Mouse (Mus musculus) 3T3-L1 (cell line): Measurements from ENCODE around the gene Slc25a41.

Source experiments
- DNase-seq: peaks from one replicate; pipeline ENCODE4 v3.0.0-alpha.2; 2015; ENCODE audit warnings: low read depth, low spot score

The Slc25a41 gene

DNA sequence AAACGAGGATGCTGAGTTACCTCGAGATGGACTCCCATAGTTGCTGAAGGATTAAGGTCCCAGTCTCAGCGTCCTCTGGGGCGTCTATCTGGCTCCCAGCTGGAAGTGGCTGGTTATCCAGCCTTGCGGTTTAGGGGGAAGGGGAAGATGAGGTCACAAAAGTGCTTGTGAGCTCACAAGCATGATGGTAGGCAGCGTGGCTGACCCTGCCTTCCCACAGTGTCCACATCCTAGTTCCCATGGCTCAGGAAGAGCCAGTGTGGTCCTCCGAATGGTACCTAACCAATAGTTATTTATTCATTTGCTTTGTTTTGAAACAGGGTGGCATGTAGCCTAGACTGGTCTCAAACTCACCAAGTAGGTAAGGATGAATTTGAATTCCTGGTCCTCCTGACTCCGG lies at the start of gene Slc25a41:
Gene Slc25a41 (minus strand): TSS at position 101 of the 400 bp plus-strand sequence.
- no peak for DNase-seq

DNA sequence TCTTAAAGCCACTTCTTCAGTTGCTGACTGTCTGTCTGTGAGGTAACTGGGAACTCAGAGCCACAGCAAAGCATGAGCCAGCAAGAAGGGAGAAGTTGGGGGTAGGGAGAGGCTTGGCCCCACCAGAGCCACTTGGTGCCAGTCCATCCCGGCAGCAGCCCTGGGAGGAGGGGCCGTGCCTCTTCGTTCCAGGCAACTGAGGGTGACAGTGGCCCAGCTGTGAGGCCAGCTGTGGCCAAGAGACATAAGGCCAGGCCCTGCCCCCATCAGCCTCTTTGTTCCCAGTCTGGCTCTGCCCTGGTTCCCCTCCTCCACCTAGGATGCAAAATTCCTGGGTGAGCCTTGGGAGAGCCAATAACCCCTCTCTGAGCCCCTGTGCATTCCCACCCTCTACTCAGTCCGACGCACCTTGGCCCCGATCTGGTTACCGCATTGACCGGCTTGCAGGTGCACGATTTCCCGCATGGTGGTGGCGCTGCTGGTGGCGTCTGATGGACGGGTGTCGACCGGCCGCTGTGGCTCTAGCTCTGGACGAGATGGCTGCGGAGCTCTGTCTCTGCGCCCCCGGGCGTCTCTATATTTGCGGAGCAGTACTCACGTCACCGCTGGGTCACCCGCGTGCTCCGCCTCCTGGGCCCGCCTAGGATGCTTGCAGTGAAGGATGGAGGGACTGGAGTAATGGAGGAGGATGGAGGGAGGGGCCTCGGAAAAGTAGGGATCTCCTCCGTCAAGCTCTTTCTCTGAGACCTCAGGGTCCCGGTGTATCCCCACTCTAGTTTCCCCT lies 45.8 kb upstream of the Slc25a41 start, which contains the start of gene Tubb4a:
Gene Tubb4a (minus strand): TSS at position 734 of the 784 bp plus-strand sequence.
- no peak for DNase-seq

DNA sequence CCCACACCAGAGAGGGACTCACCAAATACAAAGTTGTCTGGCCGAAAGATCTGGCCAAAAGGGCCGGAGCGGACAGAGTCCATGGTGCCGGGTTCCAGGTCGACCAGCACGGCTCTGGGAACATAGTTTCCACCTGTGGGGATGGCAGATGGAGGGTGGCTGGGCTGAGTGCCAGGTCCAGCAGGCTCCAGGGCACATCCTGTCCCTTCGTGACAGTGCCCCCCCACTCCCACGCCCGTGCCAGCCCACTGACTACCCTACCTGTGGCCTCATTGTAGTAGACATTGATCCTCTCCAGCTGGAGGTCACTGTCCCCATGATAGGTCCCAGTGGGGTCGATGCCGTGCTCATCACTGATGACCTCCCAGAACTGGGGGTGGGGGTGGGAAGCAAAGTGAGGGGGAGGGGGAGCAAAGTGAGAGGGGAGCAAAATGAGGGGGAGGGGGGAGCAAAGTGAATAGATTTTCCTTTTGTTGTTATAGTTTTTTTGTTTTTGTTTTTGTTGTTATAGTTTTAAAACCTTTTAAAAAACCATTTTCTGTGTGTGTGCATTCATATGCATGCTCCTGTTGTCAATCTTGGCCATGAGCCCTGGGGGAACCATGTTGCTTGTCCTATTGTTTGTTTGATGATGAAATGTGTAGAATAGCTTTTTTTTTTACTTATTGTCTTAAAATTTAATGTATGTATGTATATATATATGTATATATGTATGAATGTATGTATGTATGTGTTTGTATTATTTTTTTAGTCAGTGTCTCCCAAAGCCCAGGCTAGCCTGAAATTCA lies 44.7 kb upstream of the Slc25a41 start:
- DNase-seq = no peak

DNA sequence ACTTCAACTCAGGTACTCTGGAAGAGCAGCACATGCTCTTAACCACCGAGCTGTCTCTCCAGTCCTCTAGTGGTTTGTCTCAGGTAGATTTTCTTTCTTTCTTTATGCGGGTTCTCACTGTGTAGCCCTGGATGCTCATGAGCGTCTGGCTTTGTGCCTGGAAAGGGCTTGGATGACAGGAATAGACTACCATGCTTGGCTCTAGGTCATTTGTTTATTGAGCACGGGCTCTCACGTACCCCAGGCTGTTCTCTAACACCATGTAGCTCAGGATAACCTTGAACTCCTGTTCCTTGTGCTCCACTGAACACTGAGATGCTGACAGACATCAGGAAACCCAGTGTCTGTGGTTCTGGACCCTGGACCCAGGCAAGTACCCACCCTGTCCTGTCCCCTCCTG lies 41.0 kb upstream of the Slc25a41 start:
- no peak for DNase-seq

DNA sequence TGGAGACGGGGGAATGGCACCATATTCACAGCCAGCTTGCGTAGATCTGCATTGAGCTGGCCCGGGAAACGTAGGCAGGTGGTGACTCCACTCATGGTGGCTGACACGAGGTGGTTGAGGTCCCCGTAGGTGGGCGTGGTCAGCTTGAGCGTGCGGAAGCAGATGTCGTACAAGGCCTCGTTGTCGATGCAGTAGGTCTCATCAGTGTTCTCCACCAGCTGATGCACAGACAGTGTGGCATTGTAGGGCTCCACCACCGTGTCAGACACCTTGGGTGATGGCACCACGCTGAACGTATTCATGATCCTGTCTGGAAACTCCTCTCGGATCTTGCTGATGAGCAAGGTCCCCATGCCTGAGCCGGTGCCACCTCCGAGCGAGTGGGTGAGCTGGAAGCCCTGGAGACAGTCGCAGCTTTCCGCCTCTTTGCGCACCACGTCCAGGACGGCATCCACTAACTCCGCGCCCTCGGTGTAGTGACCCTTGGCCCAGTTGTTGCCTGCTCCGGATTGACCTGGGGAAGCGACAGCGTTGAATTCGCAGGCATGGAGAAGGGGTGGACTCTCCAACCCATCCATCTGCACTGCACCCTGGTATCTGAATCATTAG lies 39.9 kb upstream of the Slc25a41 start:
- no peak for DNase-seq

DNA sequence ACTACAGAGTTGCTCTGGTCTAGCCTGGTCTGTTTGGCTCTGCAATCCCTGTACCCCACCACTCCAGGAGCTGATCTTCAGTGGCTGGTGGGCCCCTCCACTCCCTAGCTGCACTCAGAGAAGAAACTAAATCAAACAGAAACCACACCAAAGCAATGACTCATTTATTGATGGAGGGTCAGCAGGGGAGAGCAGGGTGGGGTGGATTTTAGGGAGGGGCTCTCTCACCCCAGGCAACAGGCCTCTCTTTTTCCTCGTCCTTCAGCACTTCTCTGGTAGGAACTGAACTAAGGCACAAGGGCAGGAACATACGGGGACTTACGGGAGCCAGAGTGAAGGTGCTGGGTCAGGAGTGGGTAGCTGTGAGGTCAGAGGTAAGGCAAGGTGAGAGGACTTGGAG lies 38.5 kb upstream of the Slc25a41 start:
- DNase-seq = no peak

DNA sequence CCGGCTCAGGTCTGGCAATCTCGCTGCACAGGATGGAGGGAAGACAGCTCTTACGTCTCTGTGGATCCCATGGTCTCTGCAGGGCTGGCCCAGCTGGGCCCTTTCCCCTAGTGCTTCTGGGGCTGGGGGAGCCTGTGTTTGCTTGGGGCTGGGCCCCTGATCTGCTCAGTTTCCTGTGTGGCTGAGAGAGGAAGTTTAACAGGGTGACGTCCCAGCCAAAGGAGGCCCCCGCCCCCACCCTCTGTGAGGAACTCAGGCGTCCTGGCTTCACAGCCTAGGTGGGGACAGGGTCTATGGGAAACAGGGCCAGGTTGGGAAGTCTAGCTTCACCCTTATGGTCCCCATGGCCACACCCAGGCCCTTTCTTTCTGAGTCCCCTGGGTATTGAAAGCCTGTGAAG lies 36.9 kb upstream of the Slc25a41 start, which contains the start of gene Dennd1c:
Gene Dennd1c (minus strand): TSS at position 179 of the 400 bp plus-strand sequence.
- no peak for DNase-seq

DNA sequence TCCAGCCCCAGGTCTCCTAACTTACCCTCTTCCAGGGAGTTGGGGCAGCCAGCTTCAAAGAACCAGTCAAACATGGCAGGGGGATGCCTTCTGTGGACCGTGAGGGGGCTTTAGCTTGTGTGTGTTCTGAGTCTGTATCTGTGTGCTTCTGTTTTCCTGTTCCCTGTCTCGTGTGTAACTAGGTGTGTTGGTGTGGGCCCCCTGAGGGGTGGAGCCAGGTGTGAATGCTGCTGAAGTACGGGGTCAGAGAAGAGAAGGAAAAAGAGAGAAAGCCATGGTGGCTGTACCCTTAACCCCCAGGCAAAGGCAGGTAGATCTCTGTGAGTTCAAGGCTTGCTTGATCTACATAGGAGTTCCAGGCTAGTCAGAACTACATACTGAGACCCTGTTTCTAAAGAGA lies 35.5 kb upstream of the Slc25a41 start:
- DNase-seq = no peak

DNA sequence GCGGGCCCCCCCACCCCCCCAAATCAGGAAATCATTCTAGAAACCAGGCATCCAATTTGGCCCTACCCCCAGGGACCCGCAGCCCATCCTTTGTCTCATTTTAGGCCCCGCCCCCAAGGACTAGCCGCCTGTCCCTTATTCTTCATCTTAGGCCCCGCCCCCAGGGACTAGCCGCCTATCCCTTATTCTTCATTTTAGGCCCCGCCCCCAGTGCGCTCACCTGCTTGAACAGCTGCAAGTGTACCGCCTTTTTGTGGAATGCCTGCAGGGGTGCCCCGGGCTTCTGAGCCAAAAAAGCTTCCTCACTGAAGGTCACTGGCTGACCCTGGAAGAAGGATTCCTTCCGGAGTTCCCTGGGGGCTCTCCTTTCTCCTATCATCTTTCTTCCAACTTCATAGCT lies 29.2 kb upstream of the Slc25a41 start:
- no peak for DNase-seq

DNA sequence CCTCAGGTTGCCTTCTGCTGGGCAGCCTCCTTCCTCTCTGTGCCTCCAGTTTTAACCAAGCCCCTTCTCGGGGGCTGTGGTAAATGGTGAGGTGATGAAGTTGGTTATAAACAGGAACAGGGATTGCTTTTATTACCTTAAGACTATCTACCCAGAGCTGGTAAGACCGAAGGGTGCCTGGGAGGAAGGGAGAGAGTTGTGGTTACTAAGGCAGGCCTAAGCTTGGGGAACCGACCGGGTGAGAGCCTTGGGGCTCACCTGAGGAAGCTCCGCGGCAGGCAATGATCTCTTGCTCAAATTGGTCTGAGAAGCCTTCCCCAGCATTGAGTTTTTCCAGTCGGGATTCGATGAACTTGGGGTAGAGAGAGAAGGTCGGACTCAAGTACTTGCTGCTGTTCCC lies 28.8 kb upstream of the Slc25a41 start:
- DNase-seq = no peak

DNA sequence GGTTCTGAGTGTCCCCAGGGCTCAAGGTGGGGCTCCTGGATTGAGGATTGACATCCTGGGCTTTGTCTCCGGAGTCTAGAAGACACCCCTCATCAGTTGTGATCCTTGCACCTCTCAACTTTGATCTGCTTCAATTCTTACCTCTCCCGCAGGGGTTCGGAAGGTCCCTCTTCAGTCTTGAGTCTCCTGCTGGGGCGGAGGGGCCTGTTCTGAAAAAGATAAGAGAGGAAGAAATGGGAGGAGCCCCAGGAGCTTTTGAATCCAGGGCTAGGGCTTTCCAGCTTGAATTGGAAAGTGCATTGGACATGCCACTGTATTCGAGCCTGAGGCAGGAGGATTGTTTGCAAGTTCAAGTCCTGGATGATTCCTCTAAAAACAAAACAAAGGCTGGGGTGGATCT lies 25.5 kb upstream of the Slc25a41 start:
- no peak for DNase-seq

DNA sequence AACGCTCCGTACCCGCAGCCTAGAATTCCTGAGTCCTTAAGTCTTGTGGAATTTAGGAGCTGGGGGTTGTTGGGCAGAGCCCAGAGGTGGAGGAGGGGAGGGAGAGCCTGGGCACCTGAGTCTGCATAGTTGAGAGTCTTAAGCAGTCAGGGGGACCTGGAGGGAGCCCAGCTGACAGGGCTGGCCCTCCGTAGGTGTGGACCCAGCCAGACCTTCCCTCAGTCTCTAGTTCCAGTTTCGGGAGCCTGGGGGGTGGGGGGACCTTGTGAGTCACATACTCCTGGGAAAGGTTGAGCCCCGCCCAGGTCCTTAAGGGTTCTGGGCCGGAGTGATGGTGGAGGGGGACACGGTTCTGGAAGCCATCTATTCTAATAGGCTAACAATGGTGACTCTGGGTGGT lies 21.6 kb upstream of the Slc25a41 start:
- DNase-seq = no peak

DNA sequence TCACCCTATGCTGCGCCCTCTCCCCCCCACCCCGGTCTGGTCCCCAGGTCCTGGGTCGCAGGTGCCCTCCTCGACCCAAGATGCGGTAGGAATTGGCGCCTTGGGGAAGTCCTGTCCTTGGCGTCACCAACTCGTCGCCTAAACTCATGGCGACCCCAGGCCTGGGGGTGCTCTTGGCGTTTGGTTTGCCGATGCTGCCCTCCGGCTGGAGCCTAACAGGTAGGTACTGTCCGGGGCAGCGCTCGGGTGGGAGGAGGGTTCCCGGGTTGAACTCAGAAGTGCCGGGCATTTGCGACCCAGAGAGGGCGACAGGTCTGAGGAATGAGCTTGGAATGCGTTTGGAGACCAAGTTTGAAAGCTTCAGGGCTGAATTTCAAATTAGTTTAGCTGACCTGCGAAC lies 21.1 kb upstream of the Slc25a41 start:
- no peak for DNase-seq

DNA sequence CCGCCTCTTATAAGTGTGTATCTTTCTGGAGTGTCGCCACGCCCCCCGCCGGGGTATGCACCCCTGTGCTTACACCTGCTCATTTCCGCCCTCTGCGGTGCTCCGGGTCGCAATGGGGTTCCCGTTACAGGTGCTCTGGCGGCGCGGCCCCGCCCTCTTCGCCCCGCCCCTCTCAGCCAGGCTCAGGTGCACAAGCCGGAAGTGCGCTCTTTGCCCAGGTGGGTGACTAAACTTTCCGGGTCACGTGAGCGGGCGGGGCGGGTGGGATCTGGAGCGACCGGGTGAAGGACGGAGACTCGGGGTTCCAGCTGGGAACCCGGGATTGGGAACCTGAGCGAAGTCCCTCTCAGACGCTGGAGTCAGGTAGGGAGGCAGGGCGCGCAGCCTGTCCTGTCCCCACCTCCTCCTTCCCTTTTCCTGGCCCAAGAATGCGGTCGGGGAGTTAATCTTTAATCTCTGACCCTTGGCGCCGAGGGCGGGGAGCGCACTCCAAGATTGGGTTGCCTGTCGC lies 20.6 kb upstream of the Slc25a41 start:
- no peak for DNase-seq

DNA sequence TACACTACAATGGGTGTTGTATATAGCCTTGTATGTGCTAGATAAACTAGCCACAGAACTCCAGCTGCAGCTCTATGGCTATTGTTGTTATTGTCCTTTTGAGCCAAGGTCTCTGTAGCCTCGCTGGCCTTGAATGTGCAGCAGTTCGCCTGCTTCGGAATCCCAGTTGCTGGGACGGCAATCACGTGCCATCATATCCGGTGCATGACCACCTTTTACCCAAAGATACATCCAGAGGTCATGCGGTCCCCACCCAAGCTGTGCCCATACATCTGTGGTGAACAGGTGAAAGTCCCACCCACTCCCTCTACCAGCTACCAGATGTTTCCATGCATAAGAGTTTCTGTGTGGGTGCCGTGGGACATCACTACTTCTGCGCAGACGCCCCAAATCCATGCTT lies 19.6 kb upstream of the Slc25a41 start:
- no peak for DNase-seq

DNA sequence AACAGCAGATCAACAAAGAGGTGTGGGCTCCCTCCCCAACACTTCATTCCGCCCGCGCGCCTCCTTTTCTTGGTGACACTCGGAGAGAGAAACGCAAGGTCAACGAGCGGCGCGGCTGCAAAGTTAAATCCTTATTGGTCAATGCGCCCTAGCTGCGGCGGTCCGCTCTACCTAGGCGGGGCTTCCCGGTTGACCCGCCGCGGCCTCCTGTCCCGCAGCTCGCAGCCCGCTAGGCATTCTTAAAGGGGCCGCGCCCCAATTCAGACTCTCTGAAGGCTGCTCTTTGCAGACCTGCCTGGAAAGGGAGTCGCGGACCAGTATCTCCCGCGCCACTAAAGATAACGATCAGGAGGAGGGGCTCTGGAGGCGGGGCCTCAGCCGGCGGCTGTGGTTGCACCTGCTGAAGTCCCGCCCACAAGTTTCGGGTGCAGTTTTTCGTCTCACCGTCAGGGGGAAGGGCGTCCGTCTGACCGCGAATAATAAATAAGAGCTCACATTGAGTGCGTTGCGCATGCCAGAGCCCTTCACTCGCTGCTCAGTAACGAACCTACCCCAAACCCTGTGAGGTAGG lies 18.9 kb upstream of the Slc25a41 start:
- DNase-seq = peak; percentile 67

DNA sequence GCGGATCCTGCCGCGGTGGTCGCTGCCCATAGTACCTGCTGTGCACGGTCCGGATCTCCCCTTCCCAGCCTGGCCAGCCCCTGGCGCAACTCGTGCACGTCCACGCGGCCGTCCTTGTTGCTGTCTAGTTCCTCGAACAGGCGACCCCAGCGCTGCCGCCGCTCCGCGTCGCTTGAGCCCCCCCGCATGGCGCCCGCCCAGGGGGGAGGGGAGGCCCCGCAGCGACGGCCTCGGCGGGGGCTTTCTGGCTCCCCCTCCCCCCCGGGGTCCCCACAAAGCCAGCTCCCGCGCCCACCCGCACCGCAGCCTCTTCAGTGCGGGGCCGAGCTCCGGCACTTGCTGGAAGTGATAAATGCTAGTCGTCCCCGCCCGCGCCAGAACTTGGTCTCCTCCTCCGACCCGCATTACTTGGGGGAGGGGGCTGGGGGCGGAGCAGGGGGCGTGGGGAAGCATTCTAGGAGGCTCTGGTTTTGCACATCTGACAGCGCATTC lies 18.1 kb upstream of the Slc25a41 start, which contains the start of gene Slc25a23:
Gene Slc25a23 (minus strand): TSS at position 378 of the 492 bp plus-strand sequence.
- DNase-seq = no peak

DNA sequence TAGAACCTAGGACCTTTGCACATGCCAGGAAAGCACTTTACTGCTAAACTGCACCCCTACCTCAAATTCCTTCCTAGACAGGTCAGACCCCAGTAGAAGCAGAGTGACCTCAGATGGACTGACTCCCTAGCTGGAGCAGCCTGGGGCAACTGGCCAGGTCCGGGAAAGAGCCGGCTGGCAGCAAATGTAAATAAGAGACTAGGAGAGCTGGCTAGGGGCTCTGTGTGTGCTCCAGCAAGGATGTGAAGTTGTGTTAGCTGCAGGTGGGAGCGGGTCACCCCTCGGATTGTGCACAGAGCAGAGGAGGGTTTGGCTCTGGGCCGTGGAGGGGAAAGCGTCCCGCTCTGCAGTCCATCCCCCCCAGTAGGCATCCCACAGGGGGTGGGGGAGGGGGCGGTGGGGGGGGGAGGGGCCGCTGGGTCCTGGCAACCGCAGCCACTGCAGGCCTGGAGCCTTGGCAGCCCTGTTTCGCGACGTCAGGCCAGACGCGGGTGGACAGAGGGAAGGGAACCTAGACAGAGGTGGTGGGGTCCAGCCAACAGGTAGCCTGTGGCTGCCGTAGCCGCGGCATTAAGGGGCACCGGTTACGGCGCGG lies 17.5 kb upstream of the Slc25a41 start, which contains the start of gene Crb3:
Gene Crb3 (plus strand): TSS at position 215 of the 595 bp plus-strand sequence.
- DNase-seq = no peak

DNA sequence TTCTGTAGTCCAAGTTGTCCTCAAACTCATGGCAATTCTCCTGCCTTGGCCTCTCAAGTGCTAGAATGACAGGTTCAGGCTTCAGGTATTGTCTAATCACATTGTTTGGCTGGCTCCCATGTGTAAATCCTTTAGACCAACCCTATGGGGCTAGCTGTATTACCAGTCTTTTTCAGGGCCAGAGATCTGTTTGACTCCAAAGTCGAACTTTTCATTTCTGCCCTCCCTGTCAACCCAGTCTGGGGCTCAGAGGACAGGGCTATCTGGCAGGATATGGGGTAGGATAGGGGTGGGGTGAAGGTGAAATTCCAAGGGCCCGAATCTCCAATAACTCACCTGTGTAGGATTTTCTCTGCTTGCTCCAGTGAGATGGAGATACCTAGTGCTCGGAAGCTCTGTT lies 14.8 kb upstream of the Slc25a41 start:
- no peak for DNase-seq

DNA sequence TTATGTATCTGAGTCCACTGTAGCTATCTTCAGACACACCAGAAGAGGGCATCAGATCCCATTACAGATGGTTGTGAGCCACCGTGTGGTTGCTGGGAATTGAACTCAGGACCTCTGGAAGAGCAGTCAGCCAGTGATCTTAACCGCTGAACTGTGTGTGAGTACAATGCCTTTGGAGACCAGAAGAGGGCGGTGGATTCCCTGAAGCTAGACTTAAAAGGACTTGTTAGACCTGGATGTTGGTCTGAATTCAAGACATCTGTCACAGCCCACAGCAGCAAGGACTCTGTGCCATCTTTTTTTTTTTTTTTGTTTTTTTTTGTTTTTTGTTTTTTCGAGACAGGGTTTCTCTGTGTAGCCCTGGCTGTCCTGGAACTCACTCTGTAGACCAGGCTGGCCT lies 10.2 kb upstream of the Slc25a41 start:
- peak; percentile 46 for DNase-seq

DNA sequence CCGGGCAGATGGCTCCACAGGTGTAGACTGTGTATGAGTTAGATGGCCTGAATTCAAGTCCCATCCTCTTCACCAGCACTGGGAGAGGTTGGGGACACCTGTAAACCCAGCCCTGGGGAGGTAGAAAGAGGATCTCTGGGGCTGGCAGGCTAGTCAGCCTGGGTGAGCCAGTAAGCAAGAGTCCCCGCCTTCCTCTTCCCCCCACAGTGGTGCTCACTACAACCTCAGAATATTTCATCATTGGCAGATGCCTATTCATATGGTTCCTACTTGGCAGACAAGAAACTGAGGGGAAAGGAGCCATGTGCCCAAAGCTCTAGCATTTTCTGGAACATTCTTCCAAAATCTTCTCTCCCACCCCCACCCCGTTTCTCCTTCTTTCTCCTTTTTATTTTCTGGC lies 7.4 kb upstream of the Slc25a41 start:
- no peak for DNase-seq
